Mouse (Mus musculus): Measurements from ENCODE around the gene Il17rd. TPM values are rescaled to one million over a fixed set of nuclear protein-coding genes. Genes with fewer than 3 reads are reported as not detected.

Gene Il17rd
- polyA plus RNA-seq, 1 experiment = 1.7 TPM

GRCm38 (mm10) chr14:27149401-27149800 lies 110.7 kb downstream of the Il17rd start:
- TF ChIP-seq POLR2A (IDR thresholded peaks at IDR 0.05; ENCODE audit: extremely low read depth, insufficient read depth, low read length) = no peak
- TF ChIP-seq CTCF (IDR thresholded peaks at IDR 0.05; ENCODE audit: extremely low read depth, insufficient read depth, low read length) = no peak
- no peaks in the 10 kb centered on the region for H3K4me1 ChIP-seq (ENCODE audit: control insufficient read depth, insufficient read depth, low read length)
- H3K4me3 ChIP-seq (ENCODE audit: insufficient read depth, low read length) = no peak overlapping the region
- H3K27ac ChIP-seq (ENCODE audit: insufficient read depth, low read length) = no peak overlapping the region

- no peaks in the 10 kb centered on the region for H3K4me1 ChIP-seq (ENCODE audit: control insufficient read depth, insufficient read depth, low read length)
- no peak overlapping the region for H3K4me3 ChIP-seq (ENCODE audit: insufficient read depth, low read length)
- TF ChIP-seq POLR2A (IDR thresholded peaks at IDR 0.05; ENCODE audit: extremely low read depth, insufficient read depth, low read length) (no peak), CTCF (IDR thresholded peaks at IDR 0.05; ENCODE audit: extremely low read depth, insufficient read depth, low read length) (no peak)
- H3K27ac ChIP-seq (ENCODE audit: insufficient read depth, low read length) = no peak overlapping the region
These were observed 111.4 kb downstream of the Il17rd start for GRCm38 (mm10) chr14:27150011-27150640.

GRCm38 (mm10) chr14:27151432-27151831 lies 112.7 kb downstream of the Il17rd start:
- no peak overlapping the region for H3K27ac ChIP-seq (ENCODE audit: insufficient read depth, low read length)
- no peaks in the 10 kb centered on the region for H3K4me1 ChIP-seq (ENCODE audit: control insufficient read depth, insufficient read depth, low read length)
- no peak overlapping the region for H3K4me3 ChIP-seq (ENCODE audit: insufficient read depth, low read length)
- TF ChIP-seq POLR2A (IDR thresholded peaks at IDR 0.05; ENCODE audit: extremely low read depth, insufficient read depth, low read length) (no peak), CTCF (IDR thresholded peaks at IDR 0.05; ENCODE audit: extremely low read depth, insufficient read depth, low read length) (no peak)

GRCm38 (mm10) chr14:27155088-27155487 lies 116.3 kb downstream of the Il17rd start:
- H3K4me3 ChIP-seq (ENCODE audit: insufficient read depth, low read length) = no peak overlapping the region
- TF ChIP-seq CTCF (IDR thresholded peaks at IDR 0.05; ENCODE audit: extremely low read depth, insufficient read depth, low read length) (no peak), POLR2A (IDR thresholded peaks at IDR 0.05; ENCODE audit: extremely low read depth, insufficient read depth, low read length) (no peak)
- no peaks in the 10 kb centered on the region for H3K4me1 ChIP-seq (ENCODE audit: control insufficient read depth, insufficient read depth, low read length)
- no peak overlapping the region for H3K27ac ChIP-seq (ENCODE audit: insufficient read depth, low read length)

GRCm38 (mm10) chr14:27156032-27156431 lies 117.3 kb downstream of the Il17rd start:
- no peaks in the 10 kb centered on the region for H3K4me1 ChIP-seq (ENCODE audit: control insufficient read depth, insufficient read depth, low read length)

More at GRCm38 (mm10) chr14:27156032-27156431, 117.3 kb downstream of the Il17rd start:
- H3K4me3 ChIP-seq (ENCODE audit: insufficient read depth, low read length) = no peak overlapping the region
- no peak overlapping the region for H3K27ac ChIP-seq (ENCODE audit: insufficient read depth, low read length)
- TF ChIP-seq POLR2A (IDR thresholded peaks at IDR 0.05; ENCODE audit: extremely low read depth, insufficient read depth, low read length) (no peak), CTCF (IDR thresholded peaks at IDR 0.05; ENCODE audit: extremely low read depth, insufficient read depth, low read length) (no peak)

Other genes with a start within 250 kb of the Il17rd start
- gene Asb14, start 144.4 kb upstream of the Il17rd start, polyA plus RNA-seq (2012; rRNA removed) = 0.09 and 0.31 TPM in 2 replicates
- gene Appl1, start 67.7 kb upstream of the Il17rd start, polyA plus RNA-seq (2012; rRNA removed) = 33.3 and 34.7 TPM in 2 replicates
- gene Hesx1, start 44.5 kb upstream of the Il17rd start, polyA plus RNA-seq (2012; rRNA removed) = not detected in 2 replicates
- 42.9 and 45.9 TPM in 2 replicates for gene Arhgef3, start 76.0 kb downstream of the Il17rd start, polyA plus RNA-seq (2012; rRNA removed)

Data from cortical plate, adult 2 months (tissue).